Mouse (Mus musculus): Measurements from ENCODE around the gene Arf6. TPM values are rescaled to one million over a fixed set of nuclear protein-coding genes. Genes with fewer than 3 reads are reported as not detected.
A peak's percentile ranks its signal among the peaks of the same experiment; 100 is the strongest.
"Not testable (repeated sequence)": the region's sequence is repeated elsewhere in the genome, so short reads cannot be mapped to it uniquely, and the experiment has no call there.

The Arf6 gene
- total RNA-seq, 2 experiments from 2014 or later: 60.8 to 94.4 TPM

- peak; percentile 43; the same call in 1 of the 2 replicates for ATAC-seq (replicated peaks; ENCODE audit: low FRiP score, poor library complexity, severe bottlenecking)
Measured at GRCm38 (mm10) chr12:69372731-69373331, 881 bp downstream of the Arf6 start.

- ATAC-seq (replicated peaks; ENCODE audit: low FRiP score, poor library complexity, severe bottlenecking): no peak
Measured at GRCm38 (mm10) chr12:69373850-69374766, 2.2 kb downstream of the Arf6 start.

GRCm38 (mm10) chr12:69376132-69376531 lies 4.2 kb downstream of the Arf6 start:
- no peak for ATAC-seq (replicated peaks; ENCODE audit: low FRiP score, poor library complexity, severe bottlenecking)

GRCm38 (mm10) chr12:69377188-69377587 lies 5.2 kb downstream of the Arf6 start:
- ATAC-seq (replicated peaks; ENCODE audit: low FRiP score, poor library complexity, severe bottlenecking): no peak

- ATAC-seq (replicated peaks; ENCODE audit: low FRiP score, poor library complexity, severe bottlenecking): not testable (repeated sequence)
Measured at GRCm38 (mm10) chr12:69377636-69378035, 5.7 kb downstream of the Arf6 start.

GRCm38 (mm10) chr12:69378558-69379454 lies 6.9 kb downstream of the Arf6 start:
- no peak for ATAC-seq (replicated peaks; ENCODE audit: low FRiP score, poor library complexity, severe bottlenecking)

GRCm38 (mm10) chr12:69382880-69383279 lies 10.9 kb downstream of the Arf6 start:
- ATAC-seq (replicated peaks; ENCODE audit: low FRiP score, poor library complexity, severe bottlenecking): no peak

GRCm38 (mm10) chr12:69384606-69385005 lies 12.7 kb downstream of the Arf6 start:
- no peak for ATAC-seq (replicated peaks; ENCODE audit: low FRiP score, poor library complexity, severe bottlenecking)

- no peak for ATAC-seq (replicated peaks; ENCODE audit: low FRiP score, poor library complexity, severe bottlenecking)
Measured at GRCm38 (mm10) chr12:69385542-69386280, 13.8 kb downstream of the Arf6 start.

- ATAC-seq (replicated peaks; ENCODE audit: low FRiP score, poor library complexity, severe bottlenecking): not testable (repeated sequence)
Measured at GRCm38 (mm10) chr12:69386281-69386732, 14.4 kb downstream of the Arf6 start.

GRCm38 (mm10) chr12:69388321-69388869 lies 16.4 kb downstream of the Arf6 start:
- ATAC-seq (replicated peaks; ENCODE audit: low FRiP score, poor library complexity, severe bottlenecking): no peak

GRCm38 (mm10) chr12:69389273-69389938 lies 17.5 kb downstream of the Arf6 start:
- ATAC-seq (replicated peaks; ENCODE audit: low FRiP score, poor library complexity, severe bottlenecking): no peak

- ATAC-seq (replicated peaks; ENCODE audit: low FRiP score, poor library complexity, severe bottlenecking): no peak
Measured at GRCm38 (mm10) chr12:69390000-69390698, 18.2 kb downstream of the Arf6 start.

GRCm38 (mm10) chr12:69393076-69393475 lies 21.1 kb downstream of the Arf6 start:
- ATAC-seq (replicated peaks; ENCODE audit: low FRiP score, poor library complexity, severe bottlenecking): no peak

- ATAC-seq (replicated peaks; ENCODE audit: low FRiP score, poor library complexity, severe bottlenecking): no peak
Measured at GRCm38 (mm10) chr12:69394456-69394855, 22.5 kb downstream of the Arf6 start.

GRCm38 (mm10) chr12:69400367-69400766 lies 28.4 kb downstream of the Arf6 start:
- no peak for ATAC-seq (replicated peaks; ENCODE audit: low FRiP score, poor library complexity, severe bottlenecking)

- ATAC-seq (replicated peaks; ENCODE audit: low FRiP score, poor library complexity, severe bottlenecking): no peak
Measured at GRCm38 (mm10) chr12:69400871-69401286, 28.9 kb downstream of the Arf6 start.

GRCm38 (mm10) chr12:69402100-69402499 lies 30.1 kb downstream of the Arf6 start:
- no peak for ATAC-seq (replicated peaks; ENCODE audit: low FRiP score, poor library complexity, severe bottlenecking)
